Mouse (Mus musculus) gastrocnemius, postnatal 10 days (tissue): ENCODE measurements at regions not wholly inside any gene's neighbourhood (a gene's known extent, or its start where the extent isn't known, plus 50 kb on each side); places are given as distances from the start of the nearest gene placed in this dataset.

Source experiments
- DNase-seq: peaks from one replicate; pipeline ENCODE4 v3.0.0; 2021; ENCODE audit warnings: mixed read lengths

DNA sequence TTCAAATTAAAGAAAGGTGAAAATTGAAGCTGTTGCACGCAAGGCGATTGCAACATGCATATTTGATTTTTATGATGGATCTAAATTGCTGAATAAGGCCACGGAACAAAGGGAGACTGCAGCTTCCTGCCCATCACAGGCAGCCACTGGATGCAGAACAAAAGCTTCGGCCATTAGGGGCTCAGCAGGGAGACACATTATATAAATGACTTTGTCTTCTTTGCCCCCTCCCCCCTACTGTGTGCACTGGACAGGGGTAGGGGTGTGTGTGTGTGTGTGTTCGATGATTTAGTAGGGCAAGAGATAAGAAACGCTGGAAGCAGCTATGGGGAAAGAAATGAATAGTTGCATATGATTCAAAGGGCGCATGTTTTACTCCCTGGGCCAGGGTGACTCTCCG, 481.2 kb upstream of the Pmfbp1 start:
- DNase-seq: no peak

DNA sequence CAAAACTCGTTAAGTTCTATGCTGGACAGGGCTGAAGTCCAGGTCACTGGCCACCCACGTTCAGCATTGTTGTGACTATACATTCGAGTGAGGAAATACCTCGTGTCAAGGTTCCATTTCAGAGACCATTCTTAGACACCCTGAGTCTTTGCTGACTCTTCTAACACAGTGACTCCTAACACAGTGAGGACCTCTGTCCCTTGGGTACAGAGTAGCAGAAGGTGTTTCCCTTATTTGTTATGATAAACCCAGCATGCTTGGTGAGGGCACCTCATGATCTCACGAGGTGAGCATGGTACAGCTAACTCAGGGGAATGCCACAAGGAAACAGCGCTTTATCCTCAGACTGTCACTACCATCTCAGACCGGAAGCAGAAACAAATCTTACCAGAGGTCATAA, 480.2 kb upstream of the Pmfbp1 start:
- DNase-seq: no peak

GRCm38 (mm10) chr8:109014746-109015145, 479.1 kb upstream of the Pmfbp1 start:
- peak; percentile 42 for DNase-seq

DNA sequence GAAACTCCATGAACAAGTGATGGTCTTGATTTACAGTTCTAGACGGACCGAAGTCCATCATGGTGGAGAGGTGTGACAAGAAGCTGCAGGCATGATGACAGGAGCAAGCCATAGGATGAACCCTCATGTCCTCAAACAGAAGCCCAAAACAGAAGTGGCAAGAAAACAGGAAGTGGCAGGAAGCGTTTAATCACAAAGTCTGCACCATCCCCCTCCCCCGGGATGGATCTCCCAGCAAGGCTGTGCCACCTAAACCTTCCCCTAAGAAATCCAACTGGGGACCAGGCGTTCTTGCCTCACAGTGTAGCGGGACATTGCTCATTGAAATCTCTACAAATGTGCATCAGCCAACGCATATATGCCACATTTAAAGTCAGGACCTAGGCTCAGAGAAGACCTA, 474.3 kb upstream of the Pmfbp1 start:
- no peak for DNase-seq

- no peak for DNase-seq
Measured at GRCm38 (mm10) chr8:109020102-109020501, 473.7 kb upstream of the Pmfbp1 start.

DNA sequence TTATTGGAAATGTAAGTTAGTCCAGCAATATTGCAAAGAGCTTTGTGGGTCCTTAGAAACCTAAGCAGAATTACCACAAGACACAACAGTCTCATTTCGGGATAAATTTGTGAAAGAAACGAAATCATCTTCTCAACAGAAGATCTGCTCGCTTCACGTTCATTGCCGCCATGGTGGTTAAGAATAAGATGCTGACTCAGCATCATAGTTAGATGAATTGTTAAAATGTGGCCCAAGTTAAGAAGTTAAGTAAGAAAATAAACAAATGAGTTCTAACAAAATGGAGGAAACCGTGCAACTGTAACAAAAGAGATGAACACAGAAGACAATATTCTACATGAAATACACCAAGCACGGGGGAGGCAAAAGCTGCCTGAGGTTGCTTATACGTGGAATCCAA, 465.9 kb upstream of the Pmfbp1 start:
- no peak for DNase-seq

DNA sequence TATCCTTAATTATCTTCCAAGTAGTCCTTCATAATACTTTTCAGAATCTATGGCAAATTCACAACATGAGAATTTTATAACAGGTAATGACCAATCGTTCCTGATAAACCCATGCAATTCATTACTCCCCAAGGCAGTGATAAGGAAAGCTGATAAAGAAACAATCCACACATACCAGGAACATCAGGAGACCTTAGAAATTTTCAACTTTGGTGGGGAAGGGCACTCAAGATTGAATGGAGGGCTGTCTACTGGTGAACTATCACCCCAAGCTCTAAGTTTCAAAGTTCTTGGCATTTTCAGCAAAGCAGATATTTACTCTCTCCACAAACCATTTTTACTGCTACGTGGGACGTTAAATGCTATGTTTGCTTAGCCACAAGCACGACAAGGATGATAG, 440.2 kb upstream of the Pmfbp1 start:
- no peak for DNase-seq

GRCm38 (mm10) chr8:109059152-109059551, 434.7 kb upstream of the Pmfbp1 start:
- no peak for DNase-seq

DNA sequence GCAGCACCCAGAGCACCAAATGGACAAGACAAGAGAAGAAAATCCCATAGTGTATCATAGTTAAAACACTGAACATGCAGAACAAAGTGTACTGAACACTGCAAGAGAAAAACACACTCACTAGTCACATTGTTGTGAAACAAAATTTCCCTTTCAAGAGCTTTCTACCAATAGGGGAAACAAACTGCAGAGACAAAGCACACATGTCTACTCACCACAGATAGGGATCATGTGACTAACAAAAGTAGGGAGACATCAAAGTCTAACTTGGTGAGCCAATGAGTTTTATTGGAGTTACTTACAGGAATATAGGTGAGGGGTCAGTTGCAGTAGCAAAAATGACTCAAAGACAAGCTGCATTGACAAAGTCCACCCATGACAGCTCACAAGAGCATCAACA, 431.5 kb upstream of the Pmfbp1 start:
- DNase-seq: no peak

- DNase-seq: no peak
Measured at GRCm38 (mm10) chr8:109073715-109074114, 420.1 kb upstream of the Pmfbp1 start.

GRCm38 (mm10) chr8:109075006-109075405, 418.8 kb upstream of the Pmfbp1 start:
- DNase-seq: no peak

DNA sequence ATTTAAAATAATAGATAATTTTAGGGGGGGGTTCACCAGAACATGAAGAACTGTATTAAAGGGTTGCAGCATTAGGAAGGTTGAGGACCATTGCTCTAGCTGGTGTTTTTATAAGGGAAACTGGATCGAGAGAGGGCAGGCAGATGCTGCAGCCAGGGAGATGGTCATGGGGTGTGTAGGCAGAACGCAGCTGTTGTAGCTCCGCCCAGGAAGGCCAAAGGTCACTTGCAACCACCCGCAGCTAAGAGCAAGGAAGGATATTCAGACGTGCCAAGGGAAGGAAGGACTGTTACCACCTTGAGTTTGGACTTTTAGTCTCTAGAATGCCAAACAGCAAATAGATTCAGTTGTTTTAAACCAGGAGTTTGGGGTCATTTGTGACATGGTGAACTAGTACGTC, 414.6 kb upstream of the Pmfbp1 start:
- DNase-seq: no peak

DNA sequence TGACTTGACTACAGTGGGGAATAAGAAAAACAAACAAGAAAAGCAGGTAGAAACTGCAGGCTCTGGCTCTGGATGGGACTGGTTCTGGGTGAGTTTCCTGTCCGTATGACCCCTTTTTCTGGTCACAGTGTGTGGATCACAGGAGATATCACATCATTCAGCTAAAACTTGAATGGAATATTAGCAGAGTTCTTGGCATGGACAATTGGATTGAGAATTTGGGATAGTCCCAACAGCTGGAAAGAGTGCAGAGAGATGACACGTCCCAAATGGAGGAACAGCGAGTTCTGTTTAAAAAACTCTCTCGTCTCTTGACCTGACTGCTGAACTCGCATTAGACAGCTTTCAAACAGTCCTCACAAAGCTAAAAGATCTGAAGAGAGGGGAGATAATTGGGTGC, 412.5 kb upstream of the Pmfbp1 start:
- no peak for DNase-seq

DNA sequence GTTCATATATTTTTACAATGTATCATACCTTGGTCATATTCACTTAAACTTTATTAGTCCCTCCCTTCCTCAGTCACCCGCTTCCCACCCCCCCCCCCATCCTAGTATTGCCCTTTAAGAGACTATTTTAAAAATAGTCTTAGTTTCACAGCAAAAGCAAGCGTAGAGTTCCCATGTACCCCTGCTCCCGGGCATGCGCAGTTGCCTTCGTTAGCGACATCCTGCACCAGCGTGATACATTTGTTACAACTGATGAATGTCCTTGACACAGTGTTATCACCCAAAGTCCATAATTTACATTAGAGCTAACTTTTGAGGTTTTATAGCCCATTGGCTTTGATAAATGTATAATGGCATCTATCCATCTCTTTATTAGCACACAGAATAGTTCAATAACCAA, 408.7 kb upstream of the Pmfbp1 start:
- no peak for DNase-seq

GRCm38 (mm10) chr8:109087781-109088180, 406.0 kb upstream of the Pmfbp1 start:
- no peak for DNase-seq

DNA sequence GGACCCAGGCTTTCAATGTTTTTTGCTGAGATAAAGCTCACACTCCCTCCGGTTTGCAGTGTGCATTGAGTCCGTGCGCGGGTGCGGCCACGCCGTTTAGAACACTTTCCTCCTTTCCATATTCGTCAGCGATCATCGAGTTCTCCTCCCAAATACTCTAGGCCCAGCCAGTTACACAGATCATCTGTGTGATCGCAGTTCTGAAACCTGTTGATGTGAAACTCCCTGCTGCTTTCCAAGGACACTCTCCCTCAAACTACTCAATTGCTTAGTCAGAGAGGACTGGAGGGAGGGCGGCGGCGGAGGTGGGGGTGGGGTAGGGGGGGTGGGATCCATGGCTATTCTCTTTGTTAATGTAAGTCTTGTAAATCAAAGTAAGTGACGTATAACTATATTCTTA, 394.2 kb upstream of the Pmfbp1 start:
- DNase-seq: no peak

DNA sequence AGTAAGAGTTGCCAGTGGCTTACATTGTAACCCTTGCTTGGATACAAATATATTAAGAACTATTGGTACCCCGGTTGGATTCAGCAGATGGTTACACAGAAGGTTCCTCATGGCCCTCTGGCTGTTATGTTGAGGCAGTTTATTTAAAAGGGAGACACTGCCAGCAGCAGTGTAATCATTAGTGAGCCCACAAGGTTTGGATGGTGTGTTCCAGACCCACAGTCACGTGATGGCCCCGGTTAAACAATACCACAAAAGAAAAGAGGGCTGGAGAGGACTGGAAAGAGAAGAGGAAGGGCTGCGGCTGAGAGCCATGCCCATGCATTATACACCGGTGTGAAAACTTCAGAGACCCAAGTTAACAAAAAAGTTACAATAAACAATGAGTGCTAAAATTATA, 392.4 kb upstream of the Pmfbp1 start:
- DNase-seq: no peak

DNA sequence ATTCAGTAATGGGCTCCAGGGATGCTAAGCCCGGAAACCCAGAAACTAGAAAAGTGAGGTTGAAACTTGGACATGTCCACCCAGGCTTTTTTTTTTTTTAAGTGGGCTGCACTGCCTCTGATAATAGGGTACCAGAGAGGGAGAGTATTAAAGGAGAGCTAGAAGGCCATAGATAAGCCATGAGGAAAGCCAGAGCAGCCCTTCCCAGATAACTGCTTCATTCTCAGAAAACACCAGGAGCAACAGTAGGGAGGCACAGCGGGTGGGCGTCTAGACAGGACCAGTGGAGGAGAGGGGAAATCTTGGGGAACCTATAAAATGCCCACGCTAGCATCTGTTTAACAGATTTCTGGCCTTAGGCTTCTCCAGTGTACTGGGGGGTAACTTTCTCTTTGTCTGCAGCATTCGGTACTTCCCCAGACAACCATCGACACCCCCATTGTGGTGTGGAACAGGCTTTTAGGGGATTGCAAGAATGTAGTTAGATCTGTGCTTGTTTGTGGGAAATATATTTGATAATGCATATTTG, 389.0 kb upstream of the Pmfbp1 start:
- no peak for DNase-seq

DNA sequence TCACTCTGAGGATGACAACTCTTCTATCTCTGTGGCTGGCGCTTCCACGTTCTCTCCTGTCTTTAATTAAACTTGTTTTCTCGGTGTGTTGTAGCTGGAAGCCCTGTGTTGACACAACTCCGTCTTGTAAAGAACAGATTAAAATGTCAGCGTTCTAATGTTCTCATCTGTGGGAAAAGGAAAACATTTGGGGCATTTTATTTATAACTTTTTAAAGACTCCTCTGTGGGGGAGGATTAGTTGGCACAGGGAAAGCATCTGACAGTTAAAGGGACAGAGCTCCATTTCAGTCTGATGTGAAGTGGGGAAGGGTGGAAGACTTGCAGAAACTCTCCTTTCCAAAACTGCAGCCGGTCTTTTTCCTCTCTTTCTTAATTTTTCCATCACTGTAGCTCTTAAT, 388.1 kb upstream of the Pmfbp1 start:
- DNase-seq: no peak

GRCm38 (mm10) chr8:109106971-109107370, 386.9 kb upstream of the Pmfbp1 start:
- no peak for DNase-seq

DNA sequence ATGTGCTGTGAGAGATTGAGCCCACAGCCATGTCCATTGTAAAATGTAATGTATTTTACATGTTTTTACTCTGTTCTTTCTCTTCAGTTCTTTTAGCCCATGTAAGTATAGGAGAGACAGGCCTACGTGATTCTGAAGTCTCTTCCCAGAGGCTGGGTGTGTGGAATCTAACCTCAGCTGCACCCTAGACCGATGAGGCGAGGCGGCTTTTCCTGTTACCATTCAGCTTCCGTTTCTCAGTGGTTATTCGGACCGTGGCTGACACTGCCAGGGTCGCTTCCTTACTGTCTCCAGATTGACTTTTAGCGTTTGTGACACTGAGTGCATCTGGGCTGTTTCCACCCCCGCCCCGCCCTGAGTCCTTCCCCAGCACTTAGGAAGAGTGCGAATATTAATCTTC, 386.1 kb upstream of the Pmfbp1 start:
- no peak for DNase-seq

DNA sequence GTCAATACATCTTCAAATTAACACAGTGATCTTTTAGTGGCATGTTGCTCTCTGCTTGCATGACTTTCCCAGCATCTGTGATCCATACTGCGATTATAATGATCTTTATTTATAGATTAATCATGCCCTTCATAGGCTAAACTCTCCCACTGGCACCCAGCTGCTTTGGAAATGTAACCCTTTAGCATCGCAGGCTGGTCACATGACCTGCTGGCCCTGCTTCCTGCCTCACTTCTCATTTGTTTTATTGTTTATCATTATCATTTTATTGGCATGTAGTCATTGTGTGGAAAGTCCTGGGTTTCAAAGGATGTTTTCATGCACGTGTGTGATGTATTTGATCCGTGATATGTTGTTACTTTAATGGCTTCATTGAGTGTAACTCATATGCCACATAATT, 384.4 kb upstream of the Pmfbp1 start:
- no peak for DNase-seq

GRCm38 (mm10) chr8:109121776-109122175, 372.1 kb upstream of the Pmfbp1 start:
- DNase-seq: no peak

DNA sequence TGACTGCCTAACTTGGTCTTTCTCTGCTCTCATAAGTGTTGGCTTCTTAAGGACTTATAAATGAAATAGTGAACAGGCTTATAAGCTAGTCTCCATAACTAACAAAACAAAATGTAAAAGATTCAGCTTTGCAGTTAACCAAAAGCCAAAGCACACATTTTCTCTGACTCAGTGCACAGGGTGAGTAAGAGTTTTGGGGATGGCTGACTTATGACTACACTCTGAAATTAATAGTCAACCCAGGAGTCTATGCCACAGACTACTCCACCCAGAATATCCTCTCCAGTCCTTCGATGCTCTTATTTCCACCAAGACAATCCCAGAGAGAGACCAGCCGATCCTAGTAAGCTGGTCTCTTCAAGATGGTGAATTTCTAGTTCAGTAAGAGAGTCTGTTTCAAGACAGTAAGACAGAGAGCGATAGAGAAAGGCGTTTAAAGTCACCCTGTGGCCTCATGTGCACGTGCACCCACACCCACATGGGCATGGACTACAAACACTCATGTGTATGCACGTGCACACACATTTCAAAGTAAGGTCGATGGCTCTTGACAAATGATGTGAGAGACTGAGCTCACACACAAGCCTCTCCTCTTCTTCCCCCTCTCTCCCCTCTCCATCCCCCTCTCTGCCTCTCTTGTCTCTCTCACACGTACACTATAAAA, 351.2 kb upstream of the Pmfbp1 start:
- no peak for DNase-seq

- DNase-seq: no peak
Measured at GRCm38 (mm10) chr8:109151711-109152110, 342.1 kb upstream of the Pmfbp1 start.
